Mouse (Mus musculus): ENCODE data around the gene Gm20695. TPM values are rescaled to one million over a fixed set of nuclear protein-coding genes. Genes with fewer than 3 reads are reported as not detected.

Gene Gm20695
- 0.48 and 0.81 TPM in 2 replicates for polyA plus RNA-seq (2012; rRNA removed)

DNA sequence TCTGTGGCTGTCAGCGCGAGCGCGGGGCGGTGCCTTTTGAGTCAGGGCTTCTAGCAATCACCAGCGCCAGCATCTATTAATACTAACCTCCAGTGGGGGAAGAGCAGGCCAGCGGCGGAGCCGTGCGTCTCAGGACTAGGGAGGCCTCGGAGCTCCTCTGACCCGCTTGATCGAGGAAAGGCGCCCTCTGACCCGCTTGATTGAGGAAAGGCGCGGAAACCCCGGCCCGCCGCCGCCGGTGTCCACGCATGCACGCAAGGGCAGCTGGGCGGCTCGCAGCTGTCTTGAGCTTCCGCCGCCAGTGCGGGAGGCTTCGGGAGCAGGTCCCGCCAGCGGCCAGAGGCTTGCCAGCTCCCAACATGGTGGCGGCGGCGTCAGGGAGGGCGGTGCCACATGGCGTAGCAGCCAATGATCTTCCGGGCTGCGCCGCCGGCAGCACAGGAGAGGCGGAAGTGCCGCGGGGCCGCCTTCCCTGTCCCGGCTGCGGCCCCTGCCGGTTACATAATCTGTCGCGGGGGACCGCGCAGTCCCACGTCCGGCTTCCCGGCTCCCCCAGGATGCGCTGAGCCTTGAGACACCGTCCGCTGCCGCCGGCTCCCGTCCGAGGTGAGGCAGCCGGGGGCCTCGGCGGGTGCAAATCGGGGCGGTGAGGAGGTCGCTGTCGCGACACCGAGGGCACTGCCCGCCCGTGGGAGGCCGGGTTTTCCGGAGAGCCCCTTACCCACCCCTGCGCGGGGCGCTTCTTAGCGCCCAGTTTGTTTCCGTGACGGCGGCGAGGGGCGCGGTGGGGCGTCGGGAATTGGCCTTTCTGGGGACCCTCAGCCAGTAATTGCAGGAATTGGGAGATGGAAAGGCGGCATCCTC is at the start of gene Gm20695, which contains the start of gene Zfp597:
TSS of gene Gm20695 (plus strand) at position 448 of the 864 bp plus-strand sequence.
TSS of gene Zfp597 (minus strand) at position 361 of the 864 bp plus-strand sequence.

DNA sequence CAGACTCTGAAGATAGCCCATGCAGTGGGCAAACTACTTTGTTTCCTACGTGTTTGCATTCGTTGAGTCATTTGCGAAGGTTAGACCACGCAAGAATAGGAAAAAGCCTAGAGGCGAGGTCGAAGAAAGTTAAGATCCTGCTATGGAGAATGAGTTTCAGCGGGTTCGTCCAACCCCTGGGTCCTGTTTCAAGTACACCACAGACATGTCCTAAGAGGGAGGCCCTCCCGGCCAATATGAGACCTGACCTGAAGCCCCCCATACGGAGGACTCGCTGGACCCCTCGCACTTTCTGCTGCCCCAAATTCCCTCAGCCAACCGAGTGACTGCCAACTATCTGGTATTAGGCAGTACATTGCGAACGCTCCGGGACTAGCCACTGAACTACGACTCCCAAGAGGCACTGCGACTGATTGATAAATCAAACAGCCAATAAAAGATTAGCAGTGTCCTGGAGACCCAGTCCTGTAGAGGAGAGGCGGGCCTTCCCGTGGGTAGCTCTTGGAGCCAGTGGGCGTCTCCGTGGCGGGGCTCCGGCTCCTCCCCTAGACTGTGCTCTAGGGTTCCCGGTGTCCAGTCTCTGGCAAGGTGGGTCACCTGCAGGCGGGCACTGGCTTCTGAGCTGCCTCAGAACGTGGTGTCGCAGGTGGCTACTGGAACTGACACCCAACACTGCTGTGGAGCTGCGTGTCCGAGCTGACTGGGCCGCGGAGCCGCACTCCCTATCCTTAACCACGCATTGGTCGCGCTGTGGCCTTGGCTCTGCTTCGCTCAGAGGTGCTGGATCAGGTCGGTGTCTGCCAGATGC is 37.5 kb upstream of the Gm20695 start, which contains the start of gene Zfp174:
TSS of gene Zfp174 (plus strand) at position 558 of the 808 bp plus-strand sequence.

DNA sequence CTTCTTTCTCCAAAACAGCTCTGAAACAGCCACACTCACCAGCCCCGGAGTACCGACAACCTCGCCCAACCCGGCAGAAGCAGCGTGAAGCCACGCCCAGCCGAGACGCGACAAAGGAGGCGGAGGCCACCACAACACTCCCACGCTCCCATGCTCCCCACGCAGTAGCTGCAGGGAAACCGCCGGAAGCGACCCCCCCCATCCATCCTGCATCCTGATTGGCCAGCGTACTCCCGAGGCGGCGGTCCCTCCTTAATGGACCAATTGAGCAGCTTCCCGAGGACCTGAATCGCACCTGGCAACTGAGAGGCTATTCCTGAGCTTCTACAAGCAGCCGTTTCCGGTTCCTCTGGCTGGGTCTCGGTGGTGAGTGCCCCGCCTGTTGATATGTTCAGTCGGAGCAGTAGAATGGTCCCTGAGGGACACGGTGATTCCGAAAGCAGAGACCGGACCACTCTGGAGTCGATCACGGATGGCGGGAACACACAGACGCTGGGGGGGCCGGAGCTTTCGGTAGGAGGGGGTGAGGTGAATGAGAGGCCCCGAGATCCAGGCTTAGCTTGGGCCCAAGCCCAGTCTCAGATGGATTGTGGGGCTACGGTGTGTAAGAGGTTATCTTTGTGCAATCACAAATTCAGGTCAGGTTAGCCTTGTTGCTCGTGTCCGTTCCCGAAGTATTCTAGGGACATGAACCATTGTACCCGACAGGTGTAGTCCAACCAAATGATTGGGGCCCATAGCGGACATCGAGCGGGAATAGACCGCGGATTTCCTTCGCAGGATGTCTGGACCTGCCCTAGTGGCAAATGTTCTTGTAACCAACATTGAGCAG is 12.0 kb upstream of the Gm20695 start, which contains the start of gene Naa60:
TSS of gene Naa60 (plus strand) at position 160 of the 832 bp plus-strand sequence.

DNA sequence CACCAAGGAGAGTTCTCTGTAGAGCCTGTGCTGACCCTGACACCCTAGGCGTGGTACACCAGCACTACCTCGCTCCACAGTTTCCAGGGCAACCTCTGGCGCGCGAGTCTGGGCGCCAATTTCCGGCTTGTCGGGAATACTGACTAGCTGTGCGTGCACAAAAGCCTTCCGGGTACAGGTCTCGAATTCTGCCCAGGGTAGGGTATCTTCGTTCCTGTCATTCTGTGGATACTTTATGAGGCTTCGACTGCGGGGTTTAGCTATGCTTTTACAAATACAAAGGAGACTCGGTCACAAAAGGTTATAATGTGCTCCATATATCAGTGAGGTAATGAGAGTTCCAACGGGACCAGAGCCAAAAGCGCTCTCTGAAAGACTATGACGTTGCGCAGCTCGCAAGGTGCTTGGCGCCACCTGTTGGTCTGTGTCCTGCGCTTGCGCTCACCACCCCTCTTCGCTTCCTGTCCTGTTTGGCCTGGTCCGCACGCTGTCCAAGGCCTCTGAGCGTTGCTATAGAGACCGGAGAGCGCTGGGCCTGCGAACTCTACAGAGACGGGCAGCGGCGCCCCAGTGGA is 24.2 kb downstream of the Gm20695 start, which contains the start of the genes 1700037C18Rik and Cluap1:
TSS of gene 1700037C18Rik (minus strand) at position 153 of the 575 bp plus-strand sequence.
TSS of gene Cluap1 (plus strand) at position 265 of the 575 bp plus-strand sequence.

Other genes starting within 250 kb of the Gm20695 start
- gene Mefv, start 166.6 kb upstream of the Gm20695 start, polyA plus RNA-seq (2012; rRNA removed), result 0.04 TPM in 1 of 2 replicates, not detected in the other
- gene Zfp263, start 140.6 kb upstream of the Gm20695 start, polyA plus RNA-seq (2012; rRNA removed), result 17.9 and 18.3 TPM in 2 replicates
- gene Olfr15, start 53.8 kb upstream of the Gm20695 start, polyA plus RNA-seq (2012; rRNA removed), result 0.06 TPM in 1 of 2 replicates, not detected in the other
- gene Zfp174, start 37.4 kb upstream of the Gm20695 start, polyA plus RNA-seq (2012; rRNA removed), result 0.96 and 1.9 TPM in 2 replicates
- gene Naa60, start 12.3 kb upstream of the Gm20695 start, polyA plus RNA-seq (2012; rRNA removed), result 27.2 and 50.1 TPM in 2 replicates
- gene Zfp597, start 87 bp upstream of the Gm20695 start, polyA plus RNA-seq (2012; rRNA removed), result 9.4 and 11.1 TPM in 2 replicates
- 3.4 and 3.8 TPM in 2 replicates for gene 1700037C18Rik, start 24.0 kb downstream of the Gm20695 start, polyA plus RNA-seq (2012; rRNA removed)
- gene Cluap1, start 24.2 kb downstream of the Gm20695 start, polyA plus RNA-seq (2012; rRNA removed), result 24.8 and 38.3 TPM in 2 replicates
- gene Nlrc3, start 92.0 kb downstream of the Gm20695 start, polyA plus RNA-seq (2012; rRNA removed), result 0.91 and 1.9 TPM in 2 replicates
- 44.6 and 45.1 TPM in 2 replicates for gene Slx4, start 119.1 kb downstream of the Gm20695 start, polyA plus RNA-seq (2012; rRNA removed)
- 0.14 TPM in 1 of 2 replicates, not detected in the other for gene Dnase1, start 152.3 kb downstream of the Gm20695 start, polyA plus RNA-seq (2012; rRNA removed)
- 87.7 and 102 TPM in 2 replicates for gene Trap1, start 193.2 kb downstream of the Gm20695 start, polyA plus RNA-seq (2012; rRNA removed)